Mouse (Mus musculus) liver, postnatal 0 days (tissue): ENCODE measurements at regions not wholly inside any gene's neighbourhood (a gene's known extent, or its start where the extent isn't known, plus 50 kb on each side); places are given as distances from the start of the nearest gene placed in this dataset.

Experiments used
- ATAC-seq: fragments of 200-750 bp; cut with Nextera tagmentation; 2 replicates; pipeline ENCODE4 v1.8.0; 2017; ENCODE audit warnings: mild to moderate bottlenecking, moderate library complexity
- DNase-seq: peaks from one replicate; pipeline ENCODE4 v3.0.0-alpha.2; 2016
- H3K27ac ChIP-seq: fragments of 300-500 bp; sonication (generic); 2 replicates; pipeline ENCODE4 v1.5.1; 2014; ENCODE audit warnings: antibody characterized with exemption, moderate library complexity, mild to moderate bottlenecking, low read depth
- H3K27me3 ChIP-seq: fragments of 300-500 bp; sonication (generic); 2 replicates; pipeline ENCODE4 v1.6.1; 2014; ENCODE audit warnings: low read length, control low read depth, mixed read lengths; ENCODE audit not compliant: insufficient read depth
- H3K36me3 ChIP-seq: fragments of 300-500 bp; sonication (generic); replicated peaks from 2 replicates; pipeline ENCODE4 v1.6.1; 2014; ENCODE audit warnings: mild to moderate bottlenecking, control low read depth, low read length, moderate library complexity, mixed read lengths; ENCODE audit not compliant: insufficient read depth
- H3K4me1 ChIP-seq: fragments of 300-500 bp; sonication (generic); 2 replicates; pipeline ENCODE4 v1.6.1; 2014; ENCODE audit warnings: antibody characterized with exemption, mild to moderate bottlenecking, control low read depth; ENCODE audit not compliant: insufficient read depth
- H3K4me2 ChIP-seq: fragments of 300-500 bp; sonication (generic); 2 replicates; pipeline ENCODE4 v1.6.1; 2014; ENCODE audit warnings: low read depth, mild to moderate bottlenecking, low read length, moderate library complexity, mixed read lengths
- H3K4me3 ChIP-seq: fragments of 300-500 bp; sonication (generic); 2 replicates; pipeline ENCODE4 v1.5.1; 2014; ENCODE audit warnings: low read depth, low read length
- H3K9ac ChIP-seq: fragments of 300-500 bp; sonication (generic); replicated peaks from 2 replicates; pipeline ENCODE4 v1.6.1; 2014; ENCODE audit warnings: mild to moderate bottlenecking, moderate library complexity
- H3K9me3 ChIP-seq: fragments of 300-500 bp; sonication (generic); 2 replicates; pipeline ENCODE4 v1.6.1; 2016; ENCODE audit warnings: mild to moderate bottlenecking, control low read depth, low read length, mixed read lengths
- CTCF ChIP-seq: sonication (generic); IDR thresholded peaks from 2 replicates; pipeline ENCODE4 v1.5.1; 2016; ENCODE audit warnings: antibody characterized with exemption, low read depth
- EP300 ChIP-seq: IDR thresholded peaks from 2 replicates; pipeline ENCODE4 v1.6.1; 2016; ENCODE audit warnings: antibody characterized with exemption, low read depth, mild to moderate bottlenecking
- WGBS: fragments of 180-500 bp; shearing (Covaris S2); extraction: QIAGEN DNeasy Blood & Tissue Kit; methylation state at CpG from one replicate; pipeline ENCODE4 v1.1.7; 2014; ENCODE audit not compliant: insufficient replicate concordance; 5-methylcytosine and 5-hydroxymethylcytosine counted together

- no peak for TF ChIP-seq EP300
- peak; percentile 33; the same call in 1 of the 2 replicates for TF ChIP-seq CTCF
- Histone ChIP-seq H3K9ac (no peak overlapping the region), H3K4me3 (no peak overlapping the region), H3K4me2 (no peak overlapping the region), H3K27ac (no peak overlapping the region), H3K36me3 (no peaks in the 10 kb centered on the region), H3K9me3 (no peaks in the 10 kb centered on the region), H3K27me3 (no peaks in the 10 kb centered on the region), H3K4me1 (no peaks in the 10 kb centered on the region)
- ATAC-seq (no peak), DNase-seq (no peak)
- WGBS: 82% methylated on average over 18 of the region's 18 CpGs
Measured at GRCm38 (mm10) chr8:34268806-34269520, 157.4 kb upstream of the Gm10131 start.

DNA sequence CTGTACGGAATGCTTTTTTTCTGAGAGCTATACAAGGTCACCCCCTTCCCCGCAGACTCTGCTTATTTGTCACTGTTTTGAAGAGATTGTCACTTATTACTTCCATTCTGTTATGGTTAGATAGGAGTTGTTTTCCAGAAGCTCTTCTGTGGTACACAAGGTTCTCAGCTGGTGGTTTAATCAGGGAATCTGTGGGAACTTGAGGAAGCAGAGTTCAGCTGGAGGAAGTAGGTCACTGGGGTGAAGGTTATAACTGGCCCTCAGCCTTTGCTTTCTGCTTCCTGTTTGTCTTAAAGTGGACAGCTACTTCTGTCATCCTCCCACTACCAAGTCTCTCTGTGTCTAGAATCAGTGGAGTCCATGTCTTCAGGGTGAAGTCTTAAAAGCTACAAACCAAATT lies 143.4 kb upstream of the Gm10131 start:
- WGBS: 66% methylated on average over 2 of the region's 2 CpGs
- no peaks in the 10 kb centered on the region for H3K27me3 ChIP-seq
- TF ChIP-seq CTCF: no peak
- TF ChIP-seq EP300: peak; percentile 80; the same call in 1 of the 2 replicates
- DNase-seq (no peak), ATAC-seq (peak; percentile 68)
- H3K4me2 ChIP-seq: no peak overlapping the region
- no peaks in the 10 kb centered on the region for H3K9me3 ChIP-seq
- no peak overlapping the region for H3K27ac ChIP-seq
- no peaks in the 10 kb centered on the region for H3K36me3 ChIP-seq
- no peak overlapping the region for H3K4me3 ChIP-seq
- no peaks in the 10 kb centered on the region for H3K4me1 ChIP-seq
- no peak overlapping the region for H3K9ac ChIP-seq

- Histone ChIP-seq H3K27me3 (no peaks in the 10 kb centered on the region), H3K4me3 (no peak overlapping the region), H3K36me3 (no peaks in the 10 kb centered on the region), H3K4me2 (no peak overlapping the region), H3K9ac (no peak overlapping the region), H3K4me1 (no peaks in the 10 kb centered on the region), H3K9me3 (no peaks in the 10 kb centered on the region), H3K27ac (no peak overlapping the region)
- DNase-seq: no peak
- no peak for ATAC-seq
- TF ChIP-seq CTCF (no peak), EP300 (no peak)
- 79% methylated on average over 7 of the region's 7 CpGs for WGBS
Measured at GRCm38 (mm10) chr8:34251934-34252333, 140.4 kb upstream of the Gm10131 start.

GRCm38 (mm10) chr8:34239346-34239900 lies 127.9 kb upstream of the Gm10131 start:
- H3K4me1 ChIP-seq: no peaks in the 10 kb centered on the region
- no peaks in the 10 kb centered on the region for H3K36me3 ChIP-seq
- H3K27me3 ChIP-seq: no peaks in the 10 kb centered on the region
- TF ChIP-seq CTCF (no peak), EP300 (no peak)
- no peak overlapping the region for H3K4me3 ChIP-seq
- 84% methylated on average over 6 of the region's 6 CpGs for WGBS
- no peak for ATAC-seq
- no peak for DNase-seq
- no peak overlapping the region for H3K27ac ChIP-seq
- no peak overlapping the region for H3K4me2 ChIP-seq
- no peak overlapping the region for H3K9ac ChIP-seq
- no peaks in the 10 kb centered on the region for H3K9me3 ChIP-seq

DNA sequence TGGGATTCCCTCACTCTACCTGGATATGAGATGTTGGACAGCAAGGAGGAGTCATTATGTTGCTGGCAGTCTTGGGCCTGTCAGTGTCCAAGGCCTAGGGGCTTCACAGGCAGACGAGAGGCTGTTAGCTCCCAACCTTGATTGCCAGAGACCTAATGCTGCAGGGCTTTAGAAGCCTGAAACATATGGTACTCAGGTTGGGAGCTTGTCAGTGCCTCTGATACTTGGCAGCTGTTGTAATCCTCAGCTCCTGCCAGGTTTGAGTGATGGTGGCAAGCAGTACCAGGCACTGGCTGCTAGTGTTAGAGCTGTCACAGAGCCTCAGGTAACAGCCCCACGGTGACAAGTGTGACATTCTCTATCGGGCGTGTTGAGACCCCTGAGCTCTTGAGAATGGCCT lies 122.2 kb upstream of the Gm10131 start:
- H3K4me2 ChIP-seq: no peak overlapping the region
- H3K4me1 ChIP-seq: no peaks in the 10 kb centered on the region
- ATAC-seq (no peak), DNase-seq (no peak)
- WGBS: 77% methylated on average over 4 of the region's 4 CpGs
- H3K9ac ChIP-seq: no peak overlapping the region
- H3K4me3 ChIP-seq: no peak overlapping the region
- H3K27me3 ChIP-seq: no peaks in the 10 kb centered on the region
- H3K27ac ChIP-seq: no peak overlapping the region
- no peaks in the 10 kb centered on the region for H3K9me3 ChIP-seq
- no peaks in the 10 kb centered on the region for H3K36me3 ChIP-seq
- TF ChIP-seq CTCF (no peak), EP300 (no peak)

GRCm38 (mm10) chr8:34229477-34229876 lies 117.9 kb upstream of the Gm10131 start:
- no peak overlapping the region for H3K9ac ChIP-seq
- 46% methylated on average over 3 of the region's 3 CpGs for WGBS
- ATAC-seq: no peak
- H3K9me3 ChIP-seq: no peaks in the 10 kb centered on the region
- H3K36me3 ChIP-seq: no peaks in the 10 kb centered on the region
- H3K4me1 ChIP-seq: no peaks in the 10 kb centered on the region
- DNase-seq: no peak
- no peak overlapping the region for H3K4me2 ChIP-seq
- H3K27ac ChIP-seq: no peak overlapping the region
- no peak overlapping the region for H3K4me3 ChIP-seq
- no peaks in the 10 kb centered on the region for H3K27me3 ChIP-seq
- TF ChIP-seq CTCF (no peak), EP300 (no peak)
